Mouse (Mus musculus) kidney, adult 9 months (tissue): ENCODE measurements around the gene Galnt4.
A peak's percentile ranks its signal among the peaks of the same experiment; 100 is the strongest.

Experiments
- DNase-seq: peaks from one replicate; pipeline ENCODE4 v3.0.0; 2022

Galnt4 gene

DNA sequence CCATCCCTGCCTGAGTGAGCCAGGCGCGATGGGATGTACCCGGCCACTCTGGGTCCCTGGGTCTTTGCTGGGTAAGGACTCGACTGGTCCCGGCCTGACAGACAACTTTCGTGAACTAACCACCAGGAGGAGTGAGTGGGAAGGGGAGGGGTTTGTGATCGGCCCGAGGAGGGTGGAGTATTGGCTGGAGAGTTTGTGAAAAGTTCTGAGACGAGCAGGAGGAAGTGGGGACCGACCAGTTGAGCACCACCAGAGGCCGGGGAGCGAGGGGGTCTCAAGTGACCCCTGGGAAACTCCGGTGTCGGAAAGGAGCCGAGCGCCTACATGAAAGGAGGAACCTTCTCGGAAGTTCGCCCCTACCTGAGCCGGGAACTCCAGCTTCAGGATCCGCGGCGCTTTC lies at the start of gene Galnt4:
Gene Galnt4, plus strand, starts transcription at position 196 of the 400 bp plus-strand sequence.
- peak; percentile 89 for DNase-seq

DNA sequence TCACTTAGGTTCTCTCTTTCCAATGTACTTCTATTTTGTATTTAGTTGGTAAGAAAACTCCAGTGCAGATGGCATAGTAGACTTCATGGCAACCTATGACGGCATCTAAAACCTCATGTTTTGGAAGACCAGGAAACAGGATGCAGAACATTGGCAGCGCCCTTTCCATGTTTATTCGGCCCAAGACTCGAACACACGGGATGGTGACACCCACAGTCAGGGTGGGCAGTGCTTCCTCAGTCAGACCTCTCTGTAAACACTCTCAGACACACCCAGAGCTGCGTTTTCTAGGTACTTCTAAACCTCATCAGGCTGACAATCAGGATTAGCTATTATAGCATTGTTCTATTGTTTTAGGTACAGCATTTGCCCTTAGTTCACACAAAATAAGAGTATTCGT lies 47.4 kb upstream of the Galnt4 start:
- DNase-seq: no peak

DNA sequence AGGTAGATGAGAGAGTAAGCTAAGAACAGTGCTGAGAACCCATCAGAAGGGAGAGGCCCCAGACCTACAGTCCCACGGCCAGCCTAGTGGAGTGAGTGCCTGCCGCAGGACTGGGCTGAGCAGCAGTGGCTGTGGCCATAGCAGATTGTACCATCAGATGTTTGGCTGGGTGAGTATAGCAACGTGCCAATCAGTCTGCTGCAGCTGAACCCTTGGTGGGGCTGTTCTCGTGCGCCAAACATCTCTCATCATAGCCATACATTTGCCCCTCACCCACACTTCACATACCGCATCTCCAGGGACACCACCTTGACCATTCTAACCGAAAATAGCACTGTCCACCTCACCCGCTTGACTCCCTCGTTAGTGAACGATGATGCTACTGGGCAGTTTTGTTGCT lies 46.5 kb upstream of the Galnt4 start:
- no peak for DNase-seq

DNA sequence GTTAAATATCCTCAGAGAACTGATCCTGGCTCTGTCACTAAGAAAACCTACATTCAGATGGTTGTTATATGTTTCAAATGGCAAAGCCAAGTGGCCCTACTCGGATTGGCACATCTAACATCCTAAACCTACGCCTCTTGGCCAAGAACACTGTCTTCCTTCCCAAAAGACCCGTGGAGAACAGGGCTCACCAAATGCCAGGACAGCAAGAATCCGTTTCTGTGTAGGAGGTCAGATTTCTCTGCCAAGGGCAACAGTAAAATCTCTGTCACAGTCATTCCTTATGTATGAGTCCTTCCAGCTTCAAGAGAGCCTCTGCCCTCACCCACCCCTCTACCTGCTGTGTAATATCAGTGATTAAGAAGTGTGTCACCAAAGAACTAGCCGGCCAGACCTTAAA lies 45.4 kb upstream of the Galnt4 start:
- no peak for DNase-seq

DNA sequence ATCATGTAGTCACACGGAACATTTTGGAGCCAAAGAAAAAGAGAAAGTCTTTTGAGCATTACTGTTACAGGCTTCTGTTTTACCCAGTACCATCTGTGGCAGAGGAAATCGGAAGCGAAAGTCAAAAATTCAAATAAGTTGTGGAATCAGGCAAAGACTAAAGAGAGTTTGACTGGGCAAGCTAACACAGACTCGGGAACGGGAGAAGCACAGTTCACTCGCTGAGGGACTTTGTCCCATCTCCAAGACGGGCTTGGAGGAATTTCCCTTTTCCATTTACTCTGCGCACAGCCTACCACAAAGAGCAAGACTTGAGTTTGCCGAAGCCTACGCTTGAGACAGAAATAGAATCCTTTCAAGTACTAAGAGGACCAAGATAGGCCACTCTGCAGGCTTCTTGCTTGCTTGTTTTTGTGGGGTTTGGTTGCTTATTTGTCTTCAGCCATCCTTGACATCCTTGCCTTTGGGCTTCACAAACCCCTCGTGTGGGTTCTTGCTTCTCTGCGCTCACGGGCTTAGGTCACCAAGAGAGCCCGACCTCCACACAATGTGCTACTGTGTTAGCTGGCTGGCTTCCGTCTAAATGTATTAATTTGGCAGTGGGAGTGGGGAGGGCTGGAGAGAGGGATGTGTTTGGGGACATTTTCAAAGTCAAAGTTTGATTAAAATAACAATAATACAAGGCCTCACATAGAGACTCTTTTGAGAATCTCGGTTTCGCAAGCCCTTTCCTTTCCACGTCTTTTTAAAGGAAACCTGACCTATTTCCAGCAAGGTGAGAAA lies 31.7 kb upstream of the Galnt4 start:
- no peak for DNase-seq

DNA sequence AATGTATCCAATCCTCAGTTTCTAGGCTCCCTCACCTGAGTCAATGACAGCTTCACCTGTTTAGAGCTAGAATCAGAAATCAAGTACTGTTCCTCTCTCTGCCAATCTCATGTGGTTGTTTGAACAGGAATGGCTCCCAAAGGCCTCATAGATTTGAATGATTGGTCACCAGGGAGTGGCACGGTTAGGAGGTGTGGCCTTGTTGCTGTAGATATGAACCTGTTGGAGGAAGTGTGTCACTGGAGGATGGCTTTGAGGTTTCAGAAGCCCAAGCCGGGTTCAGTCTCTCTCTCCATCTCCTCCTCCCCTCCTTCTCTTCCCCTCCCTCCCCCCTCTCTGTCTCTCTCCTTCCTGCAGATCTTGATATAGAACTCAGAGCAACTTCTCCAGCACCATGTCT lies 29.3 kb upstream of the Galnt4 start:
- DNase-seq: no peak

DNA sequence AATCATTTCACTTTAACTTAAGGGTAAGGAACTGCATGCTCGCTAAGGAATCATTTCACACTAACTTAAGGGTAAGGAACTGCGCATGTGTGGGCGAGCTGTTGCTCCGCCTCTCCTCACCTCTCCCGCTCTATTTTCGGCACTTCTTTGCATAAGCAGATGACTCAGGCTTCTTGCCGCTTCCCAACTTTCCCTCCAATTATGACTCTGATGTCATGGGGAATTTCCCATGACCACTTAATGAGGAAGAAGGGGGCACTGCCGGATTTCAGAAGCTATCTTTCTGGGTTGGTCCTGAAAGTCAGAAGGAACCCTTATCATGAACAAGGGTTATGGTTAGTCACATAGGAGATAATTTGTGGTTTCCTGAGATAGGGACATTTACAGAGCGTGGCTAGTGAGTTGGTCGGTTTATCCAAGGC lies 26.4 kb upstream of the Galnt4 start:
- no peak for DNase-seq

DNA sequence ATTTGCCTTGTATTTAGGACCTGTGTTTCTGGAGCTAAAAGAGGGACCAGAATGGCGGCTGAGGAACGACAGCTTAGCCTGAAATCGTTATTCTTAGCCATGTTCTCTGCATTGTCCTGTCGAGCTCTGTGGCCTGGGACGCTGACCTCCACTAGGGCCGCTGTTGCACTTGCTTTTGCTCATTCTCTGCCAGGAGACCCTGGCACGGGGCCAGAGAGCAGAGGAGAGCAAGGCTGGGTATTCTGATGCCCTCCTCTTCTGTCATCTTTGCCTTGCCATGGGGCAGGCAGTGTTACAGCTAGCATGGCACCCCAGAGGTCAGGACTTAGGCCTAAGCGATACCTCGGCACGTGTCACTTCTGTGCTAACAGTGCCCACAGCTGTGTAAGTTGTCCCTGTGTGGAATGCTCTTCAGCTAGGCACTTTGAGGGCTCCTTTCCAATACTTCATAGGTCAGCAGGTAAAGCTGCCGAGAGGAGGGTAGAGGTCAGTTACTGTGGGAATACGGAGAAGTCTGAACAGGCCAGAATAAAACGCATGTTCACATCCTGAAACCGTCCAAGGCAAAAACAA lies 24.4 kb upstream of the Galnt4 start:
- DNase-seq: peak; percentile 60

DNA sequence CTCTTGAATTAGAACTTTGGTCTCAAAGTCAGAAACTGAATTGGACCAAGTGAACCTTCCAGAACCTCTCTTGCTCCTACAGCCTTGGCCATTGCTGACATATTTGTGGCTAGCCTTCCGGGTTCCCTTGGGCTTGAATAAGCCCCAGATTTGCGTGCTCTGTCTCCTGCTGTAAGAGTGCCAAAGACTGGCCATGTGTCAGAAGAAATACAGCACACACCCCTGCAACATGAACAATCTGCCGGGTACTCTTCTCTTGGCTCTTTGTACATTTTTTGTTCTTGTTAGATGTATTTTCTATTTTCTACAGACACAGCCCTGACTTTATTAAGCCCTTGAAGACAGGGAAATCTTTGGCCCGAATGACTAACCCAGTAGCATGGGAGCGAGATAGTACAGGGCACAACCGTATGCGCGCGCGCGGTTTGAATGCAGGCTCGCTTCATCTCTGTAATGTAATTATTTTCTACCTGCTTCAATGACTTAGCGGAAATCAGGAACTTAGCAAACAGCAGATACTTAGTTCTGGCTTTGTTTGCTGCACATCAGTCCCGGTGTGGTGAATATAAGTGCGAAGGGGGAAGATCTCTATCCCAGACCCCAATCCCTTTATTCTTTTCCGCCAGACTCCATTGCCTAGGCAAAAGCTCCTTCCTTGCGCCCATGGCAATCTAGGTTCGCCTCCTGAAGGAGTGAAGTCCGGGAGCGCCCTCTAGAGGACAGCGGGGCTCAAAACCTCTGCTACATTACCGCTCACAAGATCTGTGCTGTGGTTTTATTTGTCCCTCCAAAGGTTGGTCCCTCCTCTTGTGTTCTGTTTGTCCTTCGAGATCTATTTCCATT lies 23.3 kb upstream of the Galnt4 start:
- peak; percentile 88 for DNase-seq

DNA sequence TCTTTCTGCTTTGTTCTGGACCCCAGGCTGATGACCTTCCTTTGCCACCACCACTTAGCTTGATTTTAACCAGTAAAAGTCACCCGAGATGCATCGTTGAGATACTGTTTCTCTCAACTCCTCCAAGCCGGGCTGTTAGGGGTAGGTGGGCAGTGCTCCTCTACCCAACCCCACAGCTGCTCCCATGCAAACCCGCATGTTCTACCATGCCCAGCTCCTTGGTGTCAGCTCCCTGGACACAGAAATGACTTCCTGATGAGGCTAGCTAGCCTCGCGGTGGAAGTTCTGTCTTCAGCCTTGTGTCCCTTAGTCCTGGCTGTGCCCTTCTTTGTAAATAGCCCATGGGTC lies 22.7 kb upstream of the Galnt4 start:
- no peak for DNase-seq

DNA sequence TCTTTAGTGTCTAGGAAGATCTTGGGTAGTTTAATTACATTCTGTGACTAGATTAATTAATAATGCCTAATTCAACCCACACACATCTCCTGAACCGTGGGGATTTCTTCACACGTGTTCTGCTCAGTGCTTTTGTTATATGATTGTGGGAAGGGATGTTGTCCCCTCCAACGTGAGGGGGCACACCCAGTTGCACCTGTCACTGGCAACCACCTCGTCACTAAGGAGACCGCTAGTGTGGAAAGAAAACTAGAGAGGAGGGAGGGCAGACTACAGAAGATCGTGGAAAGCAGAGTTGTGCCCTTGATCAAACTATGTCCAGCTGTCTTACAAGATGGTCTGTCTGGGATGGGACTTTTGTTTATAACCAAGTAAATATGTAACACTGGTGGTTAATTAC lies 21.9 kb upstream of the Galnt4 start:
- no peak for DNase-seq

DNA sequence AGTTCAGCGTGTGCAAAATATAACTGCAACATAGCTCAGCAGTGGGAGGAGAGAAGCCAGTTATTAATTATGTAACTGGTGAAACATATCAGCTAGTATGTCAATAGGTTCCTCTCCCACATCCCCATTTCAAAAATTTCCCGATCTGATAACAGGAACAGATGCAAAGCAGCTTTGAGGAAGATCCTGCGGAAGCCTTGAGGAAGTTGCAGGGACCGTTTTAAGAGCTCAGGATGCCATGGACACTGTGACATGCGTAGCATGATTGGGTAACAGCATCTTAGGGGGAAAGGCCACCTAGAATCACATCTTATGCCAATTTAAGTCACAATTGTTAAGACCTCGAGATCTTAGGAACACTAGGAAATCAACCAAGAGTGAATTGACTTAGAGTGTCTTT lies 18.1 kb upstream of the Galnt4 start:
- no peak for DNase-seq

DNA sequence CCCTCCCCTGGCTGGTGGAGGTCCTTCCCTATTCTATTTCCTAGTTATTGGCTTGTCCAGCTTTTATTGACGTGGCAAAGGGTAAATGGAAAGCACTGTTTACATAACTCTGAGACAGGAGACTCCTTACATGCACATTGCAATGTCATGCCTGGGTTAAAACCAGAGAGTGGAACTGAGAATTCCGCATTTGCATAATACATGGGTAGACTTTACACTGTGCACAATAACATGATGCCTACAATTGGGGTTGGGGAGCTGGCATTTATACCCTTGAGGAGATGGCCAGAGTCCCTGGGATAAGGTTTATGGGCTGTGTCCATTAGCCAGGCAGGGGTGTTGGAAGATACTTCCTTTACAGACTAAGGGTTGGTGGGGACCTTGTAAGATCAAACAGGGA lies 14.6 kb upstream of the Galnt4 start:
- no peak for DNase-seq

DNA sequence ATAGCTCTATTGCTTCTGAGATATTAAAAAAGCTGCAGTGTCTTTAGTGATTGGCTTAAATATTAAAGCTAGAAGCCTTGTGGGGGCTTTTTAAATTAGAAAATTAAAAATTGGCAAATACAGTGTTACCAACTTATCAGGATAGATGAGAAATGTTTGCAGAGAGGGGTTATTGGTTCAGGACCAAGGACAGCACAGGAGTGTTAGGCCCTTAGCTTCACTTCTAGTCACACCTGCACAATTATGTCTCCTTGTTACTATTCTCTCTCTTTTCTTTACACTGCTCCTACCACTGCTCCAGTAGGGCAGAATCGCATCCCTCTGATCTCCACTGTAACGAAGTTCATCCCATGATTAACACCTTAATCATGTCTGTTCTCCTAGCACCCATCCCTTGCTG lies 12.8 kb upstream of the Galnt4 start:
- DNase-seq: no peak

DNA sequence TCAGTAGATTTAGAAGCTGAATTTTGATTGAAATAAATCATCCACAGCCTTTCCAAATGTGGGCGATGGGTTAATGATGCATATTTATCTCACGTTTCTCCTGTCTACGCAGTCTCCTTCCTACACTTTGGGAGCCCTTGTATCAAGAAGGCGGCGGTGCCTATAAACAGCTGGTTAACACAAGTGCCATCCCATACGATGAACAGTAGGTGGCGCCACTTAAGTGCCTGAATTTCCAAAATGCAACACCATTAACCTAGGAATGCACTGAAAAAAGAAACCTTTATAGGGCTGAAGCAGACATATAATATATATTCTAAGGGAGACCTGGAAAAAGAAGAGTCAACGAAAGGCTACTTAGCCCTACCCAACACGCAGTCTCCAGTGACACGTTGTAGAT lies 10.6 kb upstream of the Galnt4 start:
- DNase-seq: peak; percentile 50

DNA sequence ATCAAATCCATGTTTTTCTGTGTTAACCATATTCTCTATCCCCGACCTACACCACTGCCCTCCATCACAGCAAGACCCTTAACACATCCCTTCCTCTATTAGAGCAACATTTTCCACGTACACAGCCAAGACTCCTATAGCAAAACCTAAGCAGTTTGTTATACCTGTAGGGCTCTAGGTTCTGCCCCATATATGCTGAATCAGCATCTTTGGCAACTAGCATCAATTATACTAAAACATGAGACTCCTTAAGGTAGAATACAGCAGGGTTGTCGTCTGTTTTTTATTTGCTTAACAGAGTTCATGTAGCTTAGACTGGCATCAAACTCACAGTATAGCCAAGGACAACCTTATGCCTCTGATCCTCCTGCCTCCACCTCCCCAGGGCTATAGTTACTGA lies 2.4 kb upstream of the Galnt4 start:
- DNase-seq: no peak

DNA sequence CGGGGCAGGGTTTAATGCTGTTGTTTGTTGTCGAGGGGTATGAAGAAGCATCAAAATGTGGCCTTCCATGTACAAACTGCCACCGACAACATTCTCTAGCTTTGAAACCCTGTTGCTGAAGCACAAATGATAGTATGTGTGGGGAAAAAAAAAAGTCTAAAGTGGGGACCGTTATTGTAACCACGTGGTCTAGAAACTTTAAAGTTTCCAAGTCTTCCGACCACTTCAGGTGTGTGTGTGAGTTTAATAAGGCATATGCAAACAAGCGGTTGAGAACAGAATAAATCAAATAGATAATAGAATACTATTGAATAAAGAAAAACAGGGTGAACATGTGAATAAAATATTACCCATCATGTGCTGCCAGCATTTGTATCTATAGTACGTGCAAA lies 1.7 kb upstream of the Galnt4 start:
- no peak for DNase-seq

DNA sequence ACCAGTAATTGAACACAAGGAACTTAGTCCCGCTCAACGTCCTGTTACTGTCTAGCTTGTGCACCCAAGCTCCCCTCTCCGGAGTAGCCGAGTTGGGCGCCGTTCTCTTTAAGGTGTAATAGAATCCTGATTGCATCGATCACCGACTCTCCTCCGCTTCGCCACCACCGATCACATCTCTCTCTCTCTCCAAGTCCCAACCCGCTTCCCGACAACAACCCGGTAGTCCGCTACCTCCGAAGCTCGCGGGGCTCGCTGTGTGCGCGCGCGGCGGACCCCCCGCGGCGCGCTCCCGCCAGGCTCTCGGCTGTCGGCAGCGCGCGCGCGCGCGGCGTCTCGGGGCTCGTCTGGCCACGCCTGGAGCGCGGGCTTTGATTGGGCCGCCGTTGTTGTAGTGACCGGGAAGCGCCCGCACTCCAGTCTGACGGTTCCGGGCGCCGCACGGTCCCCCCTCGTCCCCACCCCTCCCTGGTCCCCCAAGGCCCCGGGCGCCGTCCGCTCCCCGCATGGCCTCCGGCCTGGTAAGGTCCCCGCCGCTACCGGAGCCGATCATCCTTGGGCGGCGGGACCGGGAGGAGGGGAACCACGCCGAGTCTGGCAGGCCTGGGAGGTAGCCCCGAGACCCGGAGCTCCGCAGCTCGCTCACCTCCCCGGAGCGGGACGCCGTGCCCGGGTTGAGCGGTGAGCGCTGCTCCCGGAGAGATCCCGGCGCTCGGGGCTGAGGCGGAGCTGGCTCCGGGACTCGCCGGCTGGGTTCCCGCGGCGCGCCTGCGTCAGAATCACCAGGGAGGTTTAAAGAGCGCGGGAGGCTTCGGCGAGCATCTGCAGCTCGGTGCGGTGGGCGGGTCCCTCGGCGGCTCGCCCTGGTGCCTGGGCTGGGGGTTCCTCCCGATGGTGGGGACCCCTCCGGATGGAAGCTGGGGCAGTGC lies 992 bp upstream of the Galnt4 start, which contains the start of gene Poc1b:
Gene Poc1b, plus strand, starts transcription at position 334 of the 929 bp plus-strand sequence.
- DNase-seq: peak; percentile 81

DNA sequence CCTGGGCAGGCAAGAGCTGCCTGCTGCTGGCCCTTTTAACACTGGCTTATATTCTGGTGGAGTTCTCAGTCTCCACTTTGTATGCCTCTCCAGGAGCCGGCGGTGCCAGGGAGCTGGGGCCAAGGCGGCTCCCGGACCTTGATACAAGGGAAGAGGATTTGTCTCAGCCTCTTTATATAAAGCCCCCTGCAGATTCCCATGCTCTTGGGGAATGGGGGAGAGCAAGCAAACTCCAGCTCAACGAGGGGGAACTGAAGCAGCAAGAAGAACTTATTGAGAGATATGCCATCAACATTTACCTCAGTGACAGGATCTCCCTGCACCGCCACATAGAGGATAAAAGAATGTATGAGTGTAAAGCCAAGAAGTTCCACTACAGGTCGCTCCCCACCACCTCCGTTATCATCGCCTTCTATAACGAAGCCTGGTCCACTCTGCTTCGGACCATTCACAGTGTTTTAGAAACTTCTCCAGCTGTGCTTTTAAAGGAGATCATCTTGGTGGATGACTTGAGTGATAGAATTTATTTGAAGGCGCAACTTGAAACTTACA lies 548 bp downstream of the Galnt4 start:
- DNase-seq: no peak

DNA sequence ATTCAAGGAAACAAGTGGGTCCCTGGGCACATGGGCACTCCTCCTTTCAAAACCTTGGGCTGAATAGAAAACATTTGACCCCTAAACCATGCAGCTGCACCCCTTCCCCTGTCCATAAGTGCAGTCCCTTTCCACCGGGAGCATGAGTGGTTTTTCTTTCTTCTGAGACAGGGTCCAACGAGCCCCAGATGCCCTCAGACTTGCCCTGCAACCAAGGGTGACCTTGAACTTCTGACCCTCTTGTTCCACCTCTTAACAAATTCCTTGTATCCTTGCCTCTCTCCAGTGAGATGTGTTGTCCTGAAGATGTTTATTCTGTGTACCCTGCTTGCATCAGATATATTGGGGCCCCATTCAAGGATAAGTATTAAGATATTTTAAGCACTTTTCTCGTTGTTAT lies 5.6 kb downstream of the Galnt4 start:
- no peak for DNase-seq

DNA sequence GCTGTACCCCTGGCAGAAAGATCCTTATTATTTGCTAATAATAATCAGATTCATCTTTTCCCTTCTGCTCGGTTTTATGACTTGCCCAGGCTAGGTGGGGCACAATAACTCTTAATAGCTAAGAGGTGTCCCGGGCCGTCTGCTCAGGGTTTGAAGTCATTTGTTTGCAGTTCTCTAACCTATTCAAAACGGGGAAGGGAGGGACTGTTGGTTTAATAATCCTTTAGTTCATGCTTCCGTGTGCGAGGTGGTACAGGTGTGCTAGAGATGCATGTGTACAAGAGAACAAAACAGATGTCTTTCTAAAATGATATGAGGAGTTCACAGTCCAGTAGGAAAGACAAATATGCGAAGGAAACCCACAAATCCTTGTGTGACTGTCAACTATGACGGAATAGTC lies 6.3 kb downstream of the Galnt4 start:
- no peak for DNase-seq

DNA sequence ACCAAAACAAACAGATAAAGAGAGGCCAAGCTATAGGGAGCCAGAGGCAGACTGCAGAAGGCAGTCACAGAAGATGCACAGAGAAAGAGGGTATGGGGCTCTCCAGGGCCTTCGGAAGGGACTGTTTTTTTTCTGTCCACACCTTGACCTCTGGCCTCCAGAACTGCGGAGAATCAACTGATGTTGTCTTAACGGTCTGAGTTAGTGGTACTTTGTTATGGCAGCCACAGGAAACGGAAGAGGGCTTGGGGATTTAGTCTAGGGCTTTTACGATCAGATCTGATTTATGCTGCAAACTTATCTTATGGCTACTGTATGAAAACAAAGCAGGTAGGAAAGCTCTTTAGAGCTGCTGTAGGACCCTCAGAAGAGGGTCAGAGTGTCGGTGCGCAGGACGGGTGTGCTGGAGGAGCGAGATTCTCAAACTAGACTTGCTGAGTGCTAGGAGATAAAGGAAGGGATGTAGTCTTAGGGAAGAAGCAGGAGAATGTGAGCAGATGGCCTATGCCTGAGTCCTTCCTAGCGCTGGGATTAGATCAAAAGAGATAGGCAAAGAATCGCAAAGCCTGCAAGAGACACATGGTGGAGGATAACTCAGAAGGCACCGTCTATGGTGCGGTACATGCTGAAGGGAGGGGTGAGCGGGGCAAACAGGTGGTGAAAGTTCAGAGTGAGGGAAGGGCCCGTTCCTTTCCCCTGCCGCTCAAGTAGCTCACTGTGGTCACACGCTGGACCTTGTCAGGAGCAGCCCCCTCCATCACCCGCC lies 7.7 kb downstream of the Galnt4 start:
- DNase-seq: no peak
